Mouse (Mus musculus) skeletal muscle tissue, adult 2 months (tissue): ENCODE measurements at regions not wholly inside any gene's neighbourhood (a gene's known extent, or its start where the extent isn't known, plus 50 kb on each side); places are given as distances from the start of the nearest gene placed in this dataset.
"Not testable (repeated sequence)": the region's sequence is repeated elsewhere in the genome, so short reads cannot be mapped to it uniquely, and the experiment has no call there.

ENCODE experiments used
- DNase-seq: peaks from one replicate; pipeline ENCODE4 v3.0.0-alpha.2; 2012; ENCODE audit warnings: low read depth, low spot score

DNA sequence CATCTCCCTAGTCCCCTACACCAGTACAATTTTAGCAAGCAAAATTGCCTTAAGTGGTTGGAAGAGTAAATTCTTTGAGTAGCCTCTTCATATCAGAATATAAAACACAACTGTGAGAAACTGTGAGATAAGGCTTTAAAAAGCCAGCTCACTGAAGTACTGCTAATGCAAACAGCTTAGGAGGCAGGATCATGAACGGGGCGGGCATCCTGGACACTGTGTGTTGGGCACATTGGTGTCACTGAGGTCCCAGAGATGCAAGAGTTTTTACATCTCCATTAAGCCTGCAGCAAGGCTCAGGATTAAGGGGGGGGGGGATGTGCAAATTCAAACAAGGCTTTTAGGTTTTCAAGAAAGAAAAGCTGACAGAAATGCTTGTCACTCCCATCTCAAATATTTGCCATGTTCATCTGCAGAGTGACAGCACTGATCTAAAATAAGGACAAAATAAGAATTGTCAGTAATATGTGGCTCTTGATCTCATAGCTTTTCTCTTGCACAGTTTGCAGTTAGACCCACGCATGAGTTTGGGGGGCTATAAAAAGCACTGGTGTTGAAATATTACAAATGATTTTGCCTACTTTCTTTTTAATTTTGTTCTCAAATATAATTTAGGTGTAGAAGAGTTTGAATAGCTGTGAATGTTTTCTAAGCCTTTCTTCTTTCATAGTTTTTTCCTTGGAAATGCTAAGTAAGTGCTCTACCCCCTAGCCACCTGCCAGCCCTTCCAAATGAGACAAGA, 156.2 kb downstream of the Enc1 start:
- no peak for DNase-seq

DNA sequence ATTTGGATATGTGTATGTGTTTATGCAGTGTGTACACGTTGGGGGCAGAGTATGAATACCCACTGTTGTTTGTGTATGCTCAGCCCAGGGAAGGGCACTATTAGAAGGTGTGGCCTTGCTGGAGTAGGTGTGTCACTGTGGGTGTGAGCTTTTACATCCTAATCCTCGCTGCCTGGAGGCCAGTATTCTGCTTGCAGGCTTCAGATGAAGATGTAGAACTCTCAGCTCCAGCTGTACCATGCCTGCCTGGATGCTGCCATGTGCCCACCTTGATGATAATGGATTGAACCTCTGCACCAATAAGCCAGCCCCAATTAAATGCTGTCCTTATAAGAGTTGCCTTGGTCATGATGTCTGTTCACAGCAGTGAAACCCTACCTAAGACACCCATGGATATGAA, 155.4 kb downstream of the Enc1 start:
- DNase-seq, result not testable (repeated sequence)

- no peak for DNase-seq
Observed at GRCm38 (mm10) chr13:97394756-97395454, 154.0 kb downstream of the Enc1 start.

DNA sequence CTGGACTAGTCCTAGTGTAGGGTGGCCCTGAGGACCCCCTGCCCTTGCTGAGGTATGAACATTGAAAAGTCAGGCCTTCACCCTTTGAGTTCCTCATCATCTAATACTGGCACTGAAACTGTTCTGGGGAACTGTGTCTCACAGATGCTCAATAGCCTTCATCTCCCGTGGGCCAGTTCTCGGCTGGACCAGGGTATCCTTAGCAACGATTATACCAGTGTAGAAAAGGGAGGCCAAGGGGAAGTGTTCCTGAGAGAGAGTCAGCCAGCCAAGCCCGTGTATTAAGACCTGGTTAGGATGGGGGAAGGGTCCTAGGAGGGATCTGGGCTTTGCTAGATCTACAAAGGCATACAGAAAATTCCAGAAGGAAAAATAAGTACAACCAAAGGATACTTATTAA, 153.2 kb downstream of the Enc1 start:
- no peak for DNase-seq

DNA sequence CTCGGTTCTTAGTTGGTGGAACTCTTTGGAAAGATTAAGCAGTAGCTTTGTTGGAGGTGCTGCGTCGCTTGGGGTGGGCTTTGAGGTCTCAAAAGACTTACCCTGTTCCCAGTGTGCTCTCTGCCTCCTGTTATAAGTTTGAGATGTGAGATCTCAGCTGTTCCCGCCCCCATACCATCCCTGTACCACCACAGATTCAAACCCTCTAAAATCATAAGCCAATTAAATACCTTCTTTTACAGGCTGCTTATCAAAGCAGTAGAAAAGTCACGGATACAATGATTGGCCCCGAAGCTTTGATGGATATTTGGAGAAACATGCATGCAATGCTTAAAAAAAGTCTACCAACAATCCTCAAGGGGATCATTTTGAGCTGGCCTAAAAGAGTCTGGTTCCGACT, 152.6 kb downstream of the Enc1 start:
- DNase-seq, result no peak

DNA sequence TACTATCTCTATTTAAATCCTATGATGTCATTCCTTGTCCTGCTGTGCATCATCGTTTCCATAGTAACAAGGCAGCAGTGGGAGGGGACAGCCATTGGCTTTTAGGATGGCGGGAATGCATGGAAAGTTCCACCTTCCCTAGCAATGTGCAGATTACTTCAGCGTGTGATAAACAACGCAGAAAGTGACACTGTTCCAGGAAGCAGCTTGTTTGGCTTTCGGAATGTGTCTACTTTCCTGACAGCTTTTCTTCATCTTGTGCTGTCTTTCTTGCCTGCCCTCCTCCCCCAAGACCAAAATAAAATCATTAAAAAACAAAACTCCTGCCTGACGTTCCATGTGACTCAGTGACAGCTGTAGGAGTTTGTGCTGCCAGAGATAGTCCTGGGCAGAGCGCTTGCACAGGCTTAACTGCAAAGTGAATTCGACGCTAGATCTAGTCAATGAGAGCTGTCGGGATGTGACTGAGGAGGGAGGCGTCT, 149.6 kb downstream of the Enc1 start:
- peak; percentile 7 for DNase-seq

DNA sequence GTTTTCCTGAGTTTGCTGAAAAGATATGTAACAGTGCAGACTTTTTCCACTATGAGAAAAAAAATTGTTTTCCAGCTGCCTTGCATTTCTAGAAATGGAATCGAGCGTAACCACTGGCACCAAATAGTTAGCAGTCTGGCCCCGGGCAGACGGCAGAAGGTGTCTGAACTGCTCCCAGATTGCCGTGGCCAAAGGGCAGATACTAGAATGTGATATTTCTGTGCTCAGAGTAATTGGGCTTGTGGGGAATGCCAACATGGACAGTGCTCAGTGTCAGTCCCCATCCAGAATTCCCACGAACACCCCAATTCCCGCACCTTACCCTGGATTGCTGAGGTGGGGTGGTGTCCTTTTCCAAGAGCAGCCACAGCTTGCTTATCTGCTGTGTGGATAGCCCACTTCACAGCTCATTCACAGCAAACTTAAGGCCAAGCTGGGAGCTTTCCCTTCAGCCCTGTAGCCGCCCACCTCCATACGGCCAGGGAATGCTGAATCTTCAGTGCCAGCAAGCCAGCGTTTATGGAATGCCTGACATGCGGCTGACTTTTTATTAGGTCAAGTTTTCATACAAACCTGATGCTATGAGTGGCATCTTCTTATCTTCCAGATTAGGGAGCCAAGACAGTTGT, 148.1 kb downstream of the Enc1 start:
- no peak for DNase-seq

- no peak for DNase-seq
Observed at GRCm38 (mm10) chr13:97386511-97386910, 145.6 kb downstream of the Enc1 start.

DNA sequence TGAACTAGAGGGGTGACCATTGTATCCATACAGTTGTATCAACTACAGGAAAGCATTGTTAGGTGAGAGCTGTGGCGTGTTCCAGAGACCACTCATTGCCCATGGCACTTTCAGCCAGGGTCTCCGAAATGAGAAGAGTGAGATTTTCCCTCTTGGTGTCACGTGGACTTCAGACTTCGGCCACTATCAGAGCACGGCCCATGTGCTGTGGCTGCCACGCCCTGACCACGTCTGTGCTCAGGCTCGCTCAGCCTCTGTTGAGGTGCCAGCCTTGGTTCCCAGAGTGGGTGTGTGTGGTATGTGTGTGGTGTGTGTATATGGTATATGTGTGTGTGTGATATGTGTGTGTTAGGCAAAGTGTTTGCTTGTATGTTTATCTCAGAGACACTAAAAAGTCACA, 144.6 kb downstream of the Enc1 start:
- no peak for DNase-seq

DNA sequence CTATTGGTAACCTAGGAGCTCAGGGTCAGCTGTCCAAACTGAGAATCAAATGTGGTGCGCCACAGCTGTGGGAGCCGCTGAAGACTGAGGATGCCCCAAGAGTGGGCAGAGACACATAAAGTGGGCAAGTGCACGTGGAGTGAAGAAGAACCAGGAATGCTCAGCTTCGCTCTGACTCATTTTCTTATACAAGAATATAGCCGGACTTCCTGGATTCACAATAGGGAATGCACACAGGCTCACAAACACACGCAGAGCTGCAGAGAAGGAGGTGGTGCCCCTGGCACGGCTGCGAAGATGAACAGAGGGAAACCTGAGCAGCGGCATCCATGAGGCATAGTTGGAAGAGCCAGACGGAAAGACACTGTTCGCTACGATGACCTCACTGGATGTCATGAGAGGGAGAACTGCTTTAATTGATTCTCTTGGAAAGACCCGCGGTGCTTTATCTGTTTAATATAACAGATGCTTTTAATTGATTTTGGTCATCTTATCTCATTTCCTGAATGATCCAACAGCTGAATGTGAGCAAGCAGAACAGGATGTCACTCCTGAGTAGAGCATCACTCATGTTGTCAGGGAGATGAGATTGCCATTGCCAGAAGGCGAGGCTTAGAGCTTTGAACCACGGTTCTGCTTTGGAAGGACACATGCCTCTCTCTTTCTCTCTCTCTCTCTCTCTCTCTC, 143.3 kb downstream of the Enc1 start:
- no peak for DNase-seq

DNA sequence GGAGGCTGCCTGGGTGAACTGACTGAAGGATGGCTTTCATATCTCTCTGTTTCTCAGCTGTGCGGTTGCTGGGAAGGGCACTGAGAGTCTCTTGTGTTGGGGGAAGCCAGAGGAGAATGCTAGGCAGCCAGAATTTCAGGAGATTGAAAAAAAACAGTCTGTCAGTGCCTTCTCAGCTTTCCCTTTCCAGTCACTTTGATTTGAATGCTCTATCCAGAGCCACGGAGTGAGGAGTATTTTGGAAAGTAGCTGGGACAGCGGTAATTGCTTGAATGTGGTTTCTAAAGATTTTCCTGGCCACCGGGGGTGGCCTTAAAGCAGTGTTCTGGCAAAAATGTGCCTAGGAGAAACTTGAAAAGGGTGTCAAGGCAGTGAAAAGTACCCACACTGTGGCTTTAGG, 142.4 kb downstream of the Enc1 start:
- DNase-seq, result no peak

DNA sequence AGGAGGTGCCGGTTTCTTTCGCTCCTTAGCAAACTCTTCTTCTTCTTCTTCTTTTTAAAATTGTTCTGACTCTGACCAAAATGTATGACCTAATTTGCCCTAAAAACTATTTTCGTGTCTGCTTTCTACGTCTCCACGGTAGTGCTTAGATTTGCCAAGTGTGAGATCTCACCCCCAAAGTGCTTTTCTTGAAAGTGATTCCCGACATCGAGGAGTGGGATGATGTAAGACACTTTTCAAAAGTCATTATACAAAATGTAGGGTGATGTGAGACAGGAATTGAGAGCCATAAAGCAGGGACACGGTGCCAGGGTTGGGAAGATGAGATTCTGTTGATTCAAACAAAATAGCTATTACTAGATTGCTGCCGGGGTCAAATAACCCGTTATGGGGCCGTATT, 139.5 kb downstream of the Enc1 start:
- DNase-seq, result no peak

DNA sequence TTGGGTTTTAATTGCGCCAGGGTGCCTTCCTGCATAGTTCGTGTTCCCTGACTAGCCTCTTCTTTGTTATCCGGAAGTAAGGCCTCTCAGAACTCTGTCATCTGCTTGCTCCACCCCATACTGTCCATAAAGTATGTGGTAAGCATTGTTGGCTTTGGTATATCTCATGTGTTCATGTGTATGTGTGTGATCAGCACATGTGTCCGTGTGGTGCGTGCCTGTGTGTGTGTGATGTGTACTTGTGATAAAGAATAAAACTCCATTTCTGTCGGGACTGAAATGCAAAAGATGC, 135.3 kb downstream of the Enc1 start:
- no peak for DNase-seq

DNA sequence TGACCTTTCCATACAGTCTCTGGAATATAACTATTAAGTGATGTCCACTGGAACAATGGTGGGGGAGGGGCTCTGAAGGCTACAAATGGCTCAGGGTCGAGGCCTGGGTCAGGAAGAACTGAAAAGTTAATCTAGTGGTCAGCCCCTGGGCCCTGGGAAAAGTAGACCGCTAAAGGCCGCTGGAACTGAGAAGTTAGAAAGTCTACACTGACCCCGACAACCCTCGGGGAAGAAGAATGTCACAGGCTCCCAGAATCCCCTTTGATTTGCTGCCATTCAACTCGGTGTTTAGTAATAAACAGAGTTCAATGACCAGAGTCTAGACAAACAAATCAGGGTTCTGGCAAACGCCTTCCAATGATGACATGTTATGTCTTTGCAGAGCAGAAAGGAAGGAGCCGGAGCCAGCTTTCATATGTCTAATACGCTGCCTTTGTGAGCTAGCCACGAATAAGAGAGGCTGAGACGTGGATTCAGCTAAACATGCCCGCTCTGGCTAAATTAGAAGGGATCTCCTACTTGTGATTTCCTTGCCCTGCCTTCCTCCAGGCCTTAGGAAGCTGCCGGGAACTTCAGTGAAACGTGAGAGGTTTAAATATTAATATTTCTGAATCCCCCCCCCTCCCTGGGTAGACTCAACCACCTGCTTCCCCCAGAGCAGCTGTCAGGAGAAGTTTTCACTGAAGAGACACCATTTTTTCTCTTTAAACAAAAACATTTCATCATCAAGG, 134.8 kb downstream of the Enc1 start:
- no peak for DNase-seq

DNA sequence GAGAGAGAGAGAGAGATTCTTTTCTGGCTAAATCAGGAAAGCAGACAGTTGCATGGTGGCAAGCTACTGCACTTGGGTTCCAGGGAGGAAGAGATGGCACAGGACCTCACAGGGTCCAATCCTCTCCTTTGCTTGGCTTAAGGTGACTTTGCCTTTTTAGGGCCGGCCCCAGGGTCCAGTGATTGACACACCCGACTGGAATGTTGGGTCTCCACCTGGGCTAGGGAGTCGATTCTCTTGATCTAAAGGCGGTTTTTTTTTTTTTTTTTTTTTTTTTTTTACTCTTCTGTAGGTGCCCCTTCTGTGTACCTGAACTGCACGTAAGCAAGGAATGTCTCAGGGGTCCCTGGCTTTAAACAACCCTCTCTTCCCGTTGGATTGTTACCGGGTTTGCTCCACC, 131.4 kb downstream of the Enc1 start:
- DNase-seq, result no peak

GRCm38 (mm10) chr13:97371200-97371599, 130.3 kb downstream of the Enc1 start:
- no peak for DNase-seq

DNA sequence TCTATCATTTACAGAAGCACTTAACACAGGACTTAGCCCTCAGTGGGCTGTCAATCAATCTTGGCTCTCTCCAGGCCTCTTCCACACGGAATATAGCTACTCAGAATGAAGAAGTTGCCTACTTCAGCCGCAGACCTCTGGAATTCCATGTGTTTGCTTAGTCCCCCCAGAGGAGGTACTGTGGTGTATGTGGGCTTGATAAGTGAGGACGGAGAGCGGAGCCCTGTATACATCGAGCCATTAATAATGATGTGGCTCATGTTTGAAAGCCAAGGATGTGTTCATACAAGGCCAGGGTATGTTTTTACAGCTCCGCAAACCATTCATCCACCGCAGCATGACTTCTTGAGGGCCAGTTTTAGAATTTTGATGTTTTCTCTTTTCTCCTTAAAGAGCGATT, 125.8 kb downstream of the Enc1 start:
- no peak for DNase-seq

- no peak for DNase-seq
Observed at GRCm38 (mm10) chr13:97365557-97366244, 124.8 kb downstream of the Enc1 start.

GRCm38 (mm10) chr13:97365004-97365403, 124.1 kb downstream of the Enc1 start:
- DNase-seq, result no peak

DNA sequence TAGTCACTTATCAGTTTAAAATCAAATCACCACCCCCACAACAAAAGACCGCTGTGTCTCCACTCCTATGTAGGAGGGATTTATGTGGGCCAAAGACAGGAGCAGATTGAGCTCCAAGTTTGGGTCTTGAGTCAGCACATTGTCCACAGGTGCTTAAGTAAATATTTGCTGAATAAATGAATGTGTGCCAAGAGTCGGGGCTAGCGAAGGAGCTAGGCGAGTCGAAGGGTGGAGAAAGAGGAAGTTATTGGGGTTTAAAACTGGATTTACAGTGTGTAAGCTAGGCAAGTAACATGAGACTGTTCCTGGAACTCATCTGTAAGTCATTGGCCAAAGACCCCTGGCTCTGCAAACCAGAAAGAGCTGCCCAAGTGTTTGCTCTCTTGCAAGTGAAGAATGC, 122.9 kb downstream of the Enc1 start:
- no peak for DNase-seq

- no peak for DNase-seq
Observed at GRCm38 (mm10) chr13:97363214-97363613, 122.3 kb downstream of the Enc1 start.
